Mouse (Mus musculus) C2C12 (cell line): ENCODE results near the gene Cdk14.

Experiments
- CTCF ChIP-seq: IDR thresholded peaks from one replicate; pipeline ENCODE4 v1.5.1; 2011; ENCODE audit not compliant: control insufficient read depth, insufficient read depth, insufficient read length
- FOSL1 ChIP-seq: IDR thresholded peaks from one replicate; pipeline ENCODE4 v1.8.0; 2011; ENCODE audit warnings: mild to moderate bottlenecking, low read length; ENCODE audit not compliant: poor library complexity, insufficient read depth, severe bottlenecking
- MAX ChIP-seq: IDR thresholded peaks from one replicate; pipeline ENCODE4 v1.6.1; 2011; ENCODE audit warnings: mild to moderate bottlenecking, control low read depth
- MYOD1 ChIP-seq: IDR thresholded peaks from one replicate; pipeline ENCODE4 v1.6.1; 2011; ENCODE audit warnings: low read depth; ENCODE audit not compliant: control insufficient read depth, insufficient read length
- MYOG ChIP-seq: IDR thresholded peaks from one replicate; pipeline ENCODE4 v1.6.1; 2011; ENCODE audit not compliant: control insufficient read depth, insufficient read length; ENCODE audit errors: extremely low read depth
- USF1 ChIP-seq: IDR thresholded peaks from one replicate; pipeline ENCODE4 v1.6.1; 2011; ENCODE audit warnings: low read depth, mild to moderate bottlenecking, control low read depth, moderate library complexity

- TF ChIP-seq MYOG = no peak
- TF ChIP-seq CTCF = no peak
- no peak for TF ChIP-seq USF1
- no peak for TF ChIP-seq MAX
- no peak for TF ChIP-seq MYOD1
- no peak for TF ChIP-seq FOSL1
These were observed 3.6 kb upstream of the Cdk14 start for GRCm38 (mm10) chr5:5423723-5424171.
